Mouse (Mus musculus) adrenal gland, adult 18-20 months (tissue): ENCODE measurements at regions not wholly inside any gene's neighbourhood (a gene's known extent, or its start where the extent isn't known, plus 50 kb on each side); places are given as distances from the start of the nearest gene placed in this dataset.
"Not testable (repeated sequence)": the region's sequence is repeated elsewhere in the genome, so short reads cannot be mapped to it uniquely, and the experiment has no call there.

Experiments
- DNase-seq, 2 experiments: peaks; one replicate each; pipeline ENCODE4 v3.0.0; 2021 to 2022; ENCODE audit warnings: low spot score in 2 of 2

GRCm38 (mm10) chr5:78075203-78075602 is 667.4 kb upstream of the Igfbp7 start:
- DNase-seq, result no peak

- no peak for DNase-seq
Observed at GRCm38 (mm10) chr5:78032554-78033250, 624.9 kb upstream of the Igfbp7 start.

- no peak for DNase-seq
Observed at GRCm38 (mm10) chr5:78017523-78017922, 609.7 kb upstream of the Igfbp7 start.

GRCm38 (mm10) chr5:77986449-77987047 is 578.7 kb upstream of the Igfbp7 start:
- no peak for DNase-seq

GRCm38 (mm10) chr5:77985269-77985668 is 577.4 kb upstream of the Igfbp7 start:
- no peak for DNase-seq

GRCm38 (mm10) chr5:77940021-77940420 is 532.2 kb upstream of the Igfbp7 start:
- not testable (repeated sequence) for DNase-seq

GRCm38 (mm10) chr5:77931874-77932273 is 524.0 kb upstream of the Igfbp7 start:
- DNase-seq, result no peak

GRCm38 (mm10) chr5:77921186-77921585 is 513.3 kb upstream of the Igfbp7 start:
- DNase-seq, result no peak

GRCm38 (mm10) chr5:77917086-77917676 is 509.3 kb upstream of the Igfbp7 start:
- no peak for DNase-seq

GRCm38 (mm10) chr5:77916375-77916774 is 508.5 kb upstream of the Igfbp7 start:
- no peak for DNase-seq

- no peak for DNase-seq
Observed at GRCm38 (mm10) chr5:77909218-77909617, 501.4 kb upstream of the Igfbp7 start.

- DNase-seq, result not testable (repeated sequence)
Observed at GRCm38 (mm10) chr5:77892024-77892423, 484.2 kb upstream of the Igfbp7 start.

GRCm38 (mm10) chr5:77888534-77888933 is 480.7 kb upstream of the Igfbp7 start:
- no peak for DNase-seq

- DNase-seq, result no peak
Observed at GRCm38 (mm10) chr5:77871403-77871802, 463.6 kb upstream of the Igfbp7 start.

GRCm38 (mm10) chr5:77865342-77865741 is 457.5 kb upstream of the Igfbp7 start:
- DNase-seq, result no peak

- DNase-seq, result no peak
Observed at GRCm38 (mm10) chr5:77855191-77855590, 447.4 kb upstream of the Igfbp7 start.

GRCm38 (mm10) chr5:77853999-77854784 is 446.4 kb upstream of the Igfbp7 start:
- DNase-seq, result no peak

GRCm38 (mm10) chr5:77851645-77852044 is 443.8 kb upstream of the Igfbp7 start:
- no peak for DNase-seq

GRCm38 (mm10) chr5:77838186-77839097 is 430.6 kb upstream of the Igfbp7 start:
- DNase-seq, result no peak

GRCm38 (mm10) chr5:77827971-77828370 is 420.1 kb upstream of the Igfbp7 start:
- no peak for DNase-seq

GRCm38 (mm10) chr5:77826063-77826462 is 418.2 kb upstream of the Igfbp7 start:
- no peak for DNase-seq
